Mouse (Mus musculus) lung, postnatal 0 days (tissue): ENCODE measurements around the gene Wiz. TPM values are rescaled to one million over a fixed set of nuclear protein-coding genes. Genes with fewer than 3 reads are reported as not detected.

ENCODE experiments used
- ATAC-seq: fragments of 200-750 bp; cut with Nextera tagmentation; 2 replicates; pipeline ENCODE4 v1.8.0; 2017; ENCODE audit warnings: moderate library complexity
- DNase-seq: peaks from one replicate; pipeline ENCODE4 v3.0.0-alpha.2; 2016; ENCODE audit warnings: low spot score
- H3K27ac ChIP-seq: fragments of 300-500 bp; sonication (generic); 2 replicates; pipeline ENCODE4 v1.5.1; 2014; ENCODE audit warnings: antibody characterized with exemption, mild to moderate bottlenecking, low read length, mixed read lengths
- H3K27me3 ChIP-seq: fragments of 300-500 bp; sonication (generic); replicated peaks from 2 replicates; pipeline ENCODE4 v1.6.1; 2014; ENCODE audit warnings: low read length, mixed read lengths; ENCODE audit not compliant: insufficient read depth
- H3K36me3 ChIP-seq: fragments of 300-500 bp; sonication (generic); 2 replicates; pipeline ENCODE4 v1.6.1; 2014; ENCODE audit warnings: low read length, mixed read lengths; ENCODE audit not compliant: insufficient read depth
- H3K4me1 ChIP-seq: fragments of 300-500 bp; sonication (generic); 2 replicates; pipeline ENCODE4 v1.6.1; 2014; ENCODE audit warnings: antibody characterized with exemption, low read depth, low read length, mixed read lengths; ENCODE audit not compliant: insufficient read depth
- H3K4me2 ChIP-seq: fragments of 300-500 bp; sonication (generic); replicated peaks from 2 replicates; pipeline ENCODE4 v1.6.1; 2014; ENCODE audit warnings: low read depth, mild to moderate bottlenecking, low read length, moderate library complexity, mixed read lengths
- H3K4me3 ChIP-seq: fragments of 300-500 bp; sonication (generic); 2 replicates; pipeline ENCODE4 v1.5.1; 2014; ENCODE audit warnings: low read depth, low read length
- H3K9ac ChIP-seq: fragments of 300-500 bp; sonication (generic); replicated peaks from 2 replicates; pipeline ENCODE4 v1.6.1; 2014; ENCODE audit warnings: low read depth, mild to moderate bottlenecking
- H3K9me3 ChIP-seq: fragments of 300-500 bp; sonication (generic); 2 replicates; pipeline ENCODE4 v1.6.1; 2016; ENCODE audit warnings: low read length, mixed read lengths
- CTCF ChIP-seq: IDR thresholded peaks from 2 replicates; pipeline ENCODE4 v1.5.1; 2016; ENCODE audit warnings: antibody characterized with exemption, mild to moderate bottlenecking
- EP300 ChIP-seq: IDR thresholded peaks from 2 replicates; pipeline ENCODE4 v1.6.1; 2016; ENCODE audit warnings: antibody characterized with exemption, mild to moderate bottlenecking, control low read depth
- WGBS: fragments of 180-500 bp; shearing (Covaris S2); extraction: QIAGEN DNeasy Blood & Tissue Kit; methylation state at CpG from one replicate; pipeline ENCODE4 v1.1.7; 2014; 5-methylcytosine and 5-hydroxymethylcytosine counted together
- polyA plus RNA-seq: library from polyadenylated mRNA; unstranded; fragments of >200 nt; fragmentation: Nextera tagmentation; extraction: Ambion mirVana; gene quantifications from 2 replicates; pipeline ENCODE4 v1.2.1, GENCODE M21; 2015

Wiz gene
- polyA plus RNA-seq, 1 experiment from 2014 or later, result 12.1 TPM

- no peak overlapping the region for H3K9ac ChIP-seq
- H3K27ac ChIP-seq, result no peak overlapping the region
- ATAC-seq (no peak), DNase-seq (peak; percentile 57)
- H3K9me3 ChIP-seq, result no peaks in the 10 kb centered on the region
- 57% methylated on average over 9 of the region's 9 CpGs for WGBS
- peak; percentile 72 for TF ChIP-seq CTCF
- no peak for TF ChIP-seq EP300
- no peaks in the 10 kb centered on the region for H3K4me1 ChIP-seq
- no peak overlapping the region for H3K4me3 ChIP-seq
- H3K27me3 ChIP-seq, result no peaks in the 10 kb centered on the region
- no peak overlapping the region for H3K4me2 ChIP-seq
- H3K36me3 ChIP-seq, result peaks cover 7% of the 10 kb centered on the region; the same call in 1 of the 2 replicates
Observed at GRCm38 (mm10) chr17:32386659-32387432, 2.4 kb downstream of the Wiz start.

- H3K9ac ChIP-seq, result no peak overlapping the region
- DNase-seq, result no peak
- no peak overlapping the region for H3K27ac ChIP-seq
- no peak for ATAC-seq
- peaks cover 7% of the 10 kb centered on the region; the same call in 1 of the 2 replicates for H3K36me3 ChIP-seq
- H3K9me3 ChIP-seq, result no peaks in the 10 kb centered on the region
- H3K27me3 ChIP-seq, result no peaks in the 10 kb centered on the region
- no peak overlapping the region for H3K4me3 ChIP-seq
- TF ChIP-seq CTCF (no peak), EP300 (no peak)
- no peaks in the 10 kb centered on the region for H3K4me1 ChIP-seq
- 84% methylated on average over 5 of the region's 5 CpGs for WGBS
- no peak overlapping the region for H3K4me2 ChIP-seq
Observed at GRCm38 (mm10) chr17:32383661-32384060, 5.6 kb downstream of the Wiz start.

- 93% methylated on average over 7 of the region's 7 CpGs for WGBS
- H3K27me3 ChIP-seq, result no peaks in the 10 kb centered on the region
- H3K4me3 ChIP-seq, result no peak overlapping the region
- DNase-seq (no peak), ATAC-seq (no peak)
- H3K9me3 ChIP-seq, result no peaks in the 10 kb centered on the region
- no peaks in the 10 kb centered on the region for H3K4me1 ChIP-seq
- no peak overlapping the region for H3K4me2 ChIP-seq
- H3K9ac ChIP-seq, result no peak overlapping the region
- H3K27ac ChIP-seq, result no peak overlapping the region
- TF ChIP-seq EP300 (no peak), CTCF (no peak)
- peaks cover 7% of the 10 kb centered on the region; the same call in 1 of the 2 replicates for H3K36me3 ChIP-seq
Observed at GRCm38 (mm10) chr17:32382576-32382975, 6.7 kb downstream of the Wiz start.

- no peaks in the 10 kb centered on the region for H3K27me3 ChIP-seq
- no peak overlapping the region for H3K9ac ChIP-seq
- no peak overlapping the region for H3K27ac ChIP-seq
- no peak overlapping the region for H3K4me2 ChIP-seq
- H3K4me1 ChIP-seq, result no peaks in the 10 kb centered on the region
- no peaks in the 10 kb centered on the region; the same call in 1 of the 2 replicates for H3K36me3 ChIP-seq
- no peak for DNase-seq
- 59% methylated on average over 2 of the region's 2 CpGs for WGBS
- H3K9me3 ChIP-seq, result no peaks in the 10 kb centered on the region
- no peak overlapping the region for H3K4me3 ChIP-seq
- no peak for ATAC-seq
- TF ChIP-seq CTCF (no peak), EP300 (no peak)
Observed at GRCm38 (mm10) chr17:32378786-32379185, 10.5 kb downstream of the Wiz start.

- ATAC-seq, result no peak
- no peak for TF ChIP-seq CTCF
- no peak for TF ChIP-seq EP300
- 71% methylated on average over 9 of the region's 9 CpGs for WGBS
Observed at GRCm38 (mm10) chr17:32377137-32377536, 12.1 kb downstream of the Wiz start.

GRCm38 (mm10) chr17:32376475-32376874, 12.8 kb downstream of the Wiz start:
- no peaks in the 10 kb centered on the region for H3K36me3 ChIP-seq
- 84% methylated on average over 15 of the region's 15 CpGs for WGBS
- no peak overlapping the region for H3K27ac ChIP-seq
- H3K4me1 ChIP-seq, result no peaks in the 10 kb centered on the region
- no peaks in the 10 kb centered on the region for H3K9me3 ChIP-seq
- DNase-seq (no peak), ATAC-seq (no peak)
- H3K4me3 ChIP-seq, result no peak overlapping the region
- H3K9ac ChIP-seq, result no peak overlapping the region
- no peaks in the 10 kb centered on the region for H3K27me3 ChIP-seq
- TF ChIP-seq CTCF, result no peak
- H3K4me2 ChIP-seq, result no peak overlapping the region

More at GRCm38 (mm10) chr17:32377137-32377536, 12.1 kb downstream of the Wiz start:
- no peak overlapping the region for H3K9ac ChIP-seq
- H3K36me3 ChIP-seq, result no peaks in the 10 kb centered on the region
- no peak overlapping the region for H3K4me3 ChIP-seq
- H3K27me3 ChIP-seq, result no peaks in the 10 kb centered on the region
- no peaks in the 10 kb centered on the region for H3K4me1 ChIP-seq
- H3K9me3 ChIP-seq, result no peaks in the 10 kb centered on the region
- no peak overlapping the region for H3K4me2 ChIP-seq
- no peak overlapping the region for H3K27ac ChIP-seq
- DNase-seq, result no peak
